Mouse (Mus musculus) urinary bladder, postnatal 10 days (tissue): ENCODE measurements around the gene Sox11.

Experiments used
- DNase-seq: peaks from one replicate; pipeline ENCODE4 v3.0.0; 2022; ENCODE audit warnings: low spot score

The Sox11 gene

DNA sequence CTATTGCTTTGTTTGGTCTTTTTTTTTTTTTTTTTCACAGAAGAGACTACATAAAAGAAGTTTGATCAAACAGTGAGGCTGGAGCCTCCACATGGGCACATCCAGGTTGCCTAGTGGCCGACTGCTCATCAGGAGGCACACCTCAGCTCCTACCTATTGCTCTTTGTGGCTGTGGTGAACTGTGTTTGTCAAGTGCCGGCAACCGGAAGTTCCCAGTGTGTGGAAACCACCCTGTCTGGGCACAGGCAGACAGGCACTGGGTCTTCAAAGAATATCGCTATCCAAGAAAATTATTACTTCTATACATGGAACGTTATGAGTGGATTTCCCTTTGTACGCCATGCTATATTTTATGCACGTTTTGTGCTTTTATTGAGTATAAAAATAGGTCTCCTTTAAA is 6.0 kb downstream of the Sox11 start:
- DNase-seq, result no peak

DNA sequence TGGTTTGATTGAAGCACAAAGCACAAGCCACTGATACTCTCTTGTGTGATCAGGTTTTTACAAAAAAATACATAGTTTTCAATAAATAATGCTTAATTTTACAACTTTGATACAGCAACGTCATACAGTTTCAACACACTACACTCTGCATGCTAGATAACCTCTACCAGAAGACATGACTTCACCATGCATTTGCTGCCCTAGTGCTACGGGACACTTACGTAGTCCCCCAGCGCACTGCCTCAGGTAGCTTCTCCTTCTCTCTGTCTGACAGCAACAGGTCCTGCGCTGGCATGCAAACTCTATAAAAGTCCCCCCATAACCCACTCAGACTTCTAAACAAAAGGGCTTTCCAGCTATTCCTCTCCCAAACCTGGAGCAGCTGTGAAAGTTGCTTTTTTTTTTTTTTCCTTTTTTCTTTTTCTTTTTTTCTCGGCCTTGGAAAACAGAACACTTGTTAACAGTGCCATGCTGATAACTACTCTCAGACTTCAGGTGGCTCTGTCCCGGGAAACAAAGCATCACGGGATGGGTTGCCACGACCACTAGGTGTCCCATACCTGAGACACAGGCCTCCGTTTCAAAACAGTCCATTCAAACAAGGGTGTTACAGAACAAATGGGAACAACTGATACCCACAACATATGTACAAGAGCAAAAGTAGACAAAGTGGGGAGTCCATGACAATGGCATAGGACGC is 6.9 kb downstream of the Sox11 start:
- DNase-seq, result no peak

DNA sequence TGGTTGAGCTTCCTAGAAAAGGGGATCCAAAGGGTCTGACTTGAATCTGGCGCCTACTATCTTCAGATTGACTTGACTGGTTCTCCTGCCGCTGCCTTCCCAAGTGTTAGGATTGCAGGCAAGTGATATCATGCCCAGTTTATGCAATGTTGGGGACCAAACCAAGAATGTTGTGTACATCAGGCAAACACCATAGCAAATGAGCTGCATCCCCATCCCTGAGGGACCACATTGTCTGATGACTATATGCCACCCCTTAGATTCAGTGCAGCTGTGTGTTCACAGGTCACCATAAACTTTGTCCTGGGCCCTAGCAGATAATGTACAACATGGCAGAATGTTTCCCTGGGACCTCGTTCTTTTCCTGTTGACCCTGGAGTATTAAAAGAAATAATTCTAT is 8.8 kb downstream of the Sox11 start:
- no peak for DNase-seq

DNA sequence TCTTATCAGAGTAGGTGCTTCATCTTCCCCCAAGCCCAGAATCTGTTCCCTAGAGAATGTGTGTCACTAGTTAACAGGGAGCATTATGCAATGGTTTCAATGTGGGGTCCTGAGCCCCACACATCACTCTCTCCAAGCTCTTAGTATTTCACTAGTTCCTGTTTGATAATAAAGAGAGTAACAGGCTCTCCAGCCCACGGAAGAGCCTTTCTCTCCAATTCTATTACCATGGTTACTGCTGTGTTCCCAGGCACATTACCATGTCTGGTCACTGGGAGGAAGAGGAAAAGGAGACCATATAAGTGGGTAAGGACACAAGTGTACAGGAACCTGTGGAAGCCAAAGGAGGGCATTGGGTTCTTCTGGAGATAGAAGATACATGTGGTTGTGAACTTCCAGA is 19.0 kb downstream of the Sox11 start:
- DNase-seq, result no peak

DNA sequence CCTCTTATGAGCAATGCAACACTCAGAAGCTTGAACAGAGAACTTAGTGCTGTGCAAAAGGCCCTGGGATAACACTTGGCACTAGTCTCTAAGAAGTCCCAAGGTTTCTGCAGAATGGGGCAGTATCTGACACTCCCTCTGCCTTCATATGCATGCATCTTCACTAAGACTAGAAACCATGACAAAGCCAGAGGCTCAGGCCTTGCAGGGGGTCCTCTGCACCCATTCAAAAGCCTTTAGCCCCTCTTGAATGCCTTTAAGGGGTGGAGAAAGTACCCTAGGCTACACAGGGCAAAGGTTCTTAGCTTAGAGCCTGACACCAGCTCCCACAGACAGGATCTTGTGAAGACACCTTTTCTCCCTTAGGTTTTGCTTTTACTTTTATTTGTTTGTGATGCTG is 21.7 kb downstream of the Sox11 start:
- DNase-seq, result no peak

DNA sequence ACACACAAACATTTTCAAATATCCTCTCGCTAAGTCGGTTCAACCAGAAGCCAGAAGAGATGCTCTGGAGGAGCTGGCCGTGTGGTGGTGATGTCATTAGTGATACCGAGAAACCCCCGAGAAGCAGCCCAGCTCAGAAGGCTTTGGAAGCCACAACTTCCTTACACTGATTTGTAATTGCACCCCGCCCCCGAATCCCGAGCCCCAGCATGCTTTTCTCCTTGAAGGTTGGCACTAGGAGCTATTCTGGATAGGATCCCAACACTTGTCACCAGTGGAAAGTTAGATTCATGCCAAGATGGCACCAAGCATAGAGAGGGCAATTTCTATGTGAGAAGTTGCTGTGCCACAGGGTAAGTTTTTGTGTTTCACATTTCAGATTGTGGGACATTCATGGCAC is 29.4 kb downstream of the Sox11 start:
- no peak for DNase-seq

DNA sequence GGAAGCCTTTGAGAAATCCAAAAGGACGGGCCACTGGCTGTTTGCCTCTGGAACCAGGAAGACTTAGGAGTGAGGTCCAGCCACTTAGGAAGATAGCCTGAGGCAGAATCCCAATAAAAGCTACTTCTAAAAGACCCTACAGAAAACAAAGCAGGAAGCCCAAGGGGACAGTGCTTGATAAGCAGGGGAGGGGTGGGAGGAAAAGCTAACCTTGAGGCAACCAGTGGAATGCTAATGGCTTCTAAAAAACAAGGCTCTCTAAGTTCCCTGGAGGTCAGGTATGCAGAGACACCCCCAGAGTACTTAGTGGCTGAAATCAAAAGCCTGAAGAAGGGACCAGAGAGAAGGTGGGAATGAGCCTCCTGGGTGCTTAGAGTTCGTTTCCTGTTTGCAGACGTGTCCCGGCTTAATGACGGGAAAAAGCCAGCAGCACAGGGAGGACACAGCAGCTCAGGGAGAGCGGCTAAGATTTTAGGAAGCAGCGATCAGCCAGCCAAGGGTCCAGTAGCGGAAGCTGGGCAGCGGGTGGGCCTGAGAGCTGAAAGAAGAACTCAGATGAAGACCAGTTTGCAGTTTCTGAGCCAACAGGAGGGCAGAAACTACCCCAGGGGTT is 30.4 kb downstream of the Sox11 start:
- DNase-seq, result no peak

DNA sequence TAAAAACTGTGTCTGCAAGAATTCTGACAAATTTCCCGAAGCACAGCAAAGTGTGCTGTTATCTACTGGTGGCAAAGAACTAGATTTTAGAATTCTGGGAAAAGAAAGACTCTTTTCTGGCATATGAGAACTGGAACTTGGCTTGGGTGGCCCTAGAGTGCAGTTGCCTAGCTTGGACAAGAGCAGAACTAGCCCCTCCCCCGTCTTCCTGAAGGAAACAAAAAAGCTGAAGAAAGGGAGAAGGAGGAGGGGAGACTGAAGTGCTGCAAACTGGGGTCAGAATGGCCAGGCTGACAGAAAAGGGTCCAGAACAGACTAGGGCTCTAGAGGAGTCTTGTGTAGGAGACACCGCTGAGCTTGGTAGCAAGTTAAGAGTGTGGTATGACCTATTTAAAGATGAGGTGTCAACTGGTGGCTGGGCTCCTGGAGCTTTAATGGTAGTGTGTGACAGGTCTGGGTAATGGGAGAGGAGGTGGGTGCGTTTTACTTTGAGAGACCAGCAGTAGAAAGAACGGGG is 31.0 kb downstream of the Sox11 start:
- no peak for DNase-seq

DNA sequence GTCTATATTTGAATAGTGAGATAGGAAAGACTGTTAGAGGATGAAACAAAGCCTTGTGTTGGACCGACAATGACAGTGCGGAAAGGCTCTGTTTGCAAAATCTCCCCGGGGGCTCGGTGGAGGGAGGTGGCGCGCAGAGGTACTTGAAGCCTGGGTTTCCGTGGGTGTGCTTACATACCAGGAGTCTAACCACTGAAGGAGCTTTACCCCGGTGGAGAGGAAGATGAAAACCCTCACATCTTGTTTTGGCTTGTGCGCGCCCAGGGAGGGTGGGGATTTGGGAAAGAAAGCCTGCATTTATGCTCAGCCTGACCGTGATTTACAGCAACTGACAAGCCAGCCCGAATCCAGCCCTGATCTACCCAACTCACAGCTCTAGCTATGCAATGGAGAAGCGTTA is 31.7 kb downstream of the Sox11 start:
- DNase-seq, result no peak

DNA sequence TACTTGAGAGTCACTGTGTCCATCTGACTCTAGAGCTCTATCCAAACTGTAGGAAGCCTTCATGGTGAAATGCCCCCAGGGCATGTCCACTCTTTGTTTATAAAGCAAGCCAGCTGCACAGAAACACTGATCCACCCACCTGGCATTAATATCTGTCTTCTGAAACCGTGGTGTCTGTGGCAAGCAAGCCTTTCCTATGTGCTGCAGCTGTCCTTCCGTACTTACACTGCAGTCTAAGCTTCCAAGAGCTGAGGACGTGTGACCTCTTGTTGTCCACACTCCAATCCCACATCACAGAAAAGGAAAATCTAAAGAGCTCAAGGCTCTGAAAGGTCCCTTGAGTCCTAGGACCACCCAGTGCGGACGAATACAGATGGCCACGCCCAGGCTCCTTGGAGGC is 32.4 kb downstream of the Sox11 start:
- no peak for DNase-seq

DNA sequence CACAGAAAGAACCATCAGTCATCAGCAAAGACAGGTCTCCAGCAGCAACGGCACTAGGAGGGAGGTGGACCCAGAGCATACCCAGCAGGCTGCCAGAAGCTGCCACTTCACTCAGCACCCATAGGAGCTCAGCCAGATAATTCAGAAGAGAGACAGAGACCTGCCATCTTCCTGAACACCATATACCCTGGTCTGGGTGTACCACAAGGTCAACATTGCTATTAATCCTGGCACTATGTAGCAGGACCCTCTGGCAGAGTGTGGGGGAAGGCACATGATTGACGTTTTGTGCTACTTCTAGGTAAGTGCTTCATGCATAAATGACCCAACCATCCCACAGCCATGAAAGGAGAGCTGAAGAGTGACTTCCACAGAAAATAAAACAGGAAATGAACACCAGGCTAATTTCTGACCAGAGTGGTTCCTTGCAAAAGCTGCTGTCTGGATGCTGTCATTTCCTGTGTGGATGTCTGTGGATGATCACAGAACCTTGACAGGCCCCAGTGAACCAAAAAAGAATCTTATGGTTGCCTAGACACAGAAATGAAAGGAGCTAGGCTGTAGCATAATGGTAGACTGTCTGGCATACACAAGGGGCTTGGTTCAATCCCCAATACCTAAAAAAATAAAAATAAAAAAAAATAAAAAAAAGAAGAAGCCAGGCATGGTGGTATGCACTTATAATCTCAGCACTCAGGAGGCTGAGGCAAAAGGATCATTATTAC is 37.5 kb downstream of the Sox11 start:
- DNase-seq, result no peak

DNA sequence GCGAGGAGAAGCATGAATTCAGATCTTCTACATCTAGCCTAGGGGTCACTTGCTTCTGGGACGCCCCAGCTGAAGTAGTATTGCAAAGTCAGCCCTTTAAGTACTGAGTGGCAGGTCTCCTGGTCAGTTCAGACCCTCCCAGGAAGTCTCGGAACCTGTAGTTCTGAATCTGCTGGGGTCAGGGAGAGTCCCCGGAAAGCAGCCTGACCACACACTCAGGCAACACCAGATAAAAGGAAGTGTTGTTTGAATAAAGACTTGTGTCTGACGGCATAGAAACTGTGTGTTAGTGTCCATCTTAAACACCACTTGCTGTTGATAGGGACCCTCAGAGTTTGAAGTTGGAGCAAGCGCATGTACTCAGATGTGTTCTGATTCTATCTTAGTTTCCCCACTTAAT is 39.2 kb downstream of the Sox11 start:
- no peak for DNase-seq

DNA sequence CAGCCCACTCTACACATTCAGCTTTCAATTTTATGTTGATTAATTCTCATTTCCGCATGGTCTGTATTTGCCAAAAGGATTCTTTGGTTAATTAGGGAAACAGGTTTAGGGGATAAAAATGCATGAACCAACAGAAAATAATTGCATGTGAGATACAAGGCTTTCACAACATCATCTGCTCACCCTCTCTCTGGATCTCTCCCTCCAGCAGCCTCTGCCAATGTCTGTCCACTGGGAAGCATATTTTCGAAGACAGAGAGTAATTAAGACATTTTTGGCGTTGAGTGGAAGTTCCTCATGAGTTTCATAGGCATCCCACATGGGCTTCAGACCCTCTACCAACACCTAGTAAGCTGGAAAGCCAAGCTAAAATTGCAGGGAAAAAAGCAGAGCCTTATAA is 43.7 kb downstream of the Sox11 start:
- no peak for DNase-seq

DNA sequence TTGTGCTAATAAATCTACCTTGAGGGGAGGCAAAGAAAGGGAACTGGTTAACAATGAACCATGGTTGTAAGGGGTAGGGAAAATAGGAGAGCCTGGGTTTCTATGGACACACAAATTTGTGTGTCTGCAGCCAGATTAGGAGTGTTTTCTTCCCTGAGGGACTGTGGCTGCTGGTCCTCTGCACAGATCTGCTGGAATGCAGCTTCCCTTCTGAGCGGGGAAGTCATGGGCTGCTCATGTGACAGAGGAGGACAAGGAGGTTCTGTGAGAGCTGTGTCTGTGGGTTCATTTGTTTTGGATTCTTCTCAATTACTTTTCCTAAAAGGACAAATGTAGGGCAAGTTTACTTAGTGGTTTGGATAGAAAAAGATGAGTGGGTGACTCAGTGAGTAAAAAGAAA is 48.2 kb downstream of the Sox11 start:
- no peak for DNase-seq

DNA sequence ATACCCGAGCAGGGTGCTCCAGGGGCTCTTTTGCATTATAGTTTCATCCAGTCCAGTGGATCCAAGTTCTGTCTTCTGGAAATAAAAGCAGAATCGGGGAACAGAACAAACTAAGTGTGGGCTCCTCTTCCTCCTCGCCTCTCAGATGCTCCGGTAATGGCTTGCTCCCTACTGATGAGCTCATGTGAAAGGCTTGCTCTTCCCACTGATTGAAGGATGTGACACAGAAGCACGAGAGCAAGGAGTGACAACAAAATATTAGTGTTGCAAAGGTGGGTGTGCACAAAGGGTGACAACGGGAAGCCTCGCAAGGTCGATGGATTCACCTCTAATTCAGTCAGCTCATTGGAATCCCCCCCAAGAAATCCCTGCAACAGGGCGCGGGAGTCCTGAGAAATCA is 48.6 kb downstream of the Sox11 start:
- no peak for DNase-seq

DNA sequence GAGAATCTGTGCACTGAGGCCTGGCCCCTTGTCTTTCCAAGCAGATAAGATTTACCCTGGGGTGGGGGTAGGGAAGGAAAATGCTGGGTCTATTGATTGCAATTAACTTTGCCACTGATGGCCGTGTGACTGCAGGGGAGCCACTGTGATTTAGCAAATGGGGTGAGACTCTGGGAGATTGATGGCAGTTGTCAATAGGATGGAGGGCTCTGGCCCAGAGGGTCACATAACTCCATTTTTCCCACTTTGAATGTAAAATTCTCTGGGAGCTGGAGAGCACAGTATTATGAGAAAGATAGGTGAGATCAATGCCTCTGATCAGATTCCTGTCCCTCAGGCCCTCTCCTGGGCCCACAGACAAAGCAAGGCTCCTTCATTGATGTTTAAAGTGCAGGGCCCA is 49.2 kb downstream of the Sox11 start:
- DNase-seq, result no peak
